Mouse (Mus musculus) forebrain, embryonic 14.5 days (tissue): ENCODE measurements at regions not wholly inside any gene's neighbourhood (a gene's known extent, or its start where the extent isn't known, plus 50 kb on each side); places are given as distances from the start of the nearest gene placed in this dataset.

Experiments used
- ATAC-seq: fragments of 200-750 bp; cut with Nextera tagmentation; 2 replicates; pipeline ENCODE4 v1.8.0; 2017; ENCODE audit warnings: mild to moderate bottlenecking, moderate library complexity
- DNase-seq: peaks from one replicate; pipeline ENCODE4 v3.0.0-alpha.2; 2015; ENCODE audit warnings: low spot score
- H3K27ac ChIP-seq: fragments of 300-500 bp; sonication (generic); 2 replicates; pipeline ENCODE4 v1.5.1; 2014; ENCODE audit warnings: low read depth, mild to moderate bottlenecking, control low read depth, low read length, moderate library complexity
- H3K27me3 ChIP-seq: fragments of 300-500 bp; sonication (generic); replicated peaks from 2 replicates; pipeline ENCODE4 v1.6.1; 2014; ENCODE audit warnings: low read length, control low read depth, mixed read lengths; ENCODE audit not compliant: control insufficient read depth, insufficient read depth
- H3K36me3 ChIP-seq: fragments of 300-500 bp; sonication (generic); 2 replicates; pipeline ENCODE4 v1.6.1; 2014; ENCODE audit warnings: low read length, control low read depth; ENCODE audit not compliant: control insufficient read depth, insufficient read depth
- H3K4me1 ChIP-seq: fragments of 300-500 bp; sonication (generic); 2 replicates; pipeline ENCODE4 v1.6.1; 2014; ENCODE audit warnings: antibody characterized with exemption, low read length, control low read depth; ENCODE audit not compliant: control insufficient read depth, insufficient read depth
- H3K4me2 ChIP-seq: fragments of 300-500 bp; sonication (generic); 2 replicates; pipeline ENCODE4 v1.6.1; 2014; ENCODE audit warnings: mild to moderate bottlenecking, control low read depth, low read length
- H3K4me3 ChIP-seq: fragments of 300-500 bp; sonication (generic); 2 replicates; pipeline ENCODE4 v1.5.1; 2014; ENCODE audit warnings: low read depth, low read length, control low read depth
- H3K9ac ChIP-seq: fragments of 300-500 bp; sonication (generic); 2 replicates; pipeline ENCODE4 v1.6.1; 2014; ENCODE audit warnings: mild to moderate bottlenecking, low read length, control low read depth, moderate library complexity
- H3K9me3 ChIP-seq: fragments of 300-500 bp; sonication (generic); replicated peaks from 2 replicates; pipeline ENCODE4 v1.6.1; 2016; ENCODE audit warnings: low read length, control low read depth, mixed read lengths; ENCODE audit not compliant: control insufficient read depth
- WGBS: fragments of 180-500 bp; shearing (Covaris S2); extraction: QIAGEN DNeasy Blood & Tissue Kit; methylation state at CpG from one replicate; pipeline ENCODE4 v1.1.7; 2014; 5-methylcytosine and 5-hydroxymethylcytosine counted together

DNA sequence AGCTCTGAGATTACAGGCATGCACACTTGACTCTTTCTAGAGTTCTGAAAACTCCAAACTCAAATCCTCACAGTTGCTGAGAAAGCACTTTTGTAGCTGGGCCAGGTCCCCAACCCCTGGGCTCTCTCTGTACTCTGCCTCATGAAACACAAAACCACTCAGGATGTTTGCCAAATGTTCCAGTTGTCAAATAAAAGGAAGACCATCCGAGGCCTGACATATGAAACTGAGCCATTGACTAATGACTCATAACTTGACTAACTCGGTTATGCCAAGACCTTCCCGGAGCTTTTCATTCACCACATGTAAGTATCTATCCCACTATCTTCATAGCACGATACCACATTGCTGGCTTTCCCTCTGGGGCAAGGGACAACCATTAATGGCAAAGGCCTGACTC lies 68.6 kb upstream of the Noct start:
- H3K4me2 ChIP-seq, result no peak overlapping the region
- no peak for ATAC-seq
- 78% methylated on average over 4 of the region's 4 CpGs for WGBS
- peaks cover 8% of the 10 kb centered on the region for H3K4me1 ChIP-seq
- H3K27ac ChIP-seq, result no peak overlapping the region
- DNase-seq, result no peak
- H3K9me3 ChIP-seq, result no peaks in the 10 kb centered on the region
- H3K36me3 ChIP-seq, result no peaks in the 10 kb centered on the region
- H3K9ac ChIP-seq, result no peak overlapping the region
- H3K4me3 ChIP-seq, result no peak overlapping the region
- H3K27me3 ChIP-seq, result no peaks in the 10 kb centered on the region

DNA sequence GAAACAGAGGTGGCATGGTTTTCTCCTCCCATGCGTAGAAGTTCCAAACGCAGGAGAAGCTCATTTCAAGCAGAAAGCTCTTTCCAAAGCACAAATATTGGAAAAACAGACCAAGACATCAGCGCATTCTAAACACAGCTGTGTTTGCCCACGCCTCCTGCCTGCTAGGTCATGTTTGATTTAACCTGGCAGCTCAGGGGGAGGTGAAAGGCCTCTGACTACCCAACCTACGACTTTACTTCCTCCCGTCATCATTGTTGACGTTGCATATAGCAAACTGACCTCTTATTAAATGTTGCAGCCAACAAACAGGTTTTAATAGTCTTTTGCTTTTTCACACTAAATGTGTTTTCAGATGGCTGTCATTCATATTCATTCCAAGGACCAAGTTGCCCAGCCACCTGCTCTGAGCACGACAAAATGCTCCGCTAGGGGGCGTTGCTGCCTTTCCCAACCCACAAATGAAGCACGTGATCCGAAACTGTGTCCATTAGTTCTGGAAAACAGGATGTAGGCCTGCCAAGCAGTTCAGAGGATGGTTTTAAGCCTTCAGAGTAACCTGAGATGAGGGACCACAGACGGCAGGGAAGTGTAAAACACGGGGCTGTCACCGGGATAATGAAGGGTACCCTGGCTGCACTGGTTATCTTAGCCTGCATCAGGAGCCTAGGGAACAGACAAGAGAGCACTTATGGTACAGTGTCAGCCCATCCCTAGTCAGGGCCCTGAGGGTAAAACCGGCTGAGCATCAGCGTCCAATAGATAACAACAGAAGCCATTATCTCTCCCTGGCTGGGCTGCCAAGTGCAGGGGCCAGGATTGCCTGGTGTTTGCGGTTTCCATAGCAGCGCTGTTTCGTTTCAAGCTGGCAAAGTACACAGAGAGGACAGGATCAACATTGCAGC lies 67.6 kb upstream of the Noct start:
- no peaks in the 10 kb centered on the region for H3K36me3 ChIP-seq
- H3K9me3 ChIP-seq, result no peaks in the 10 kb centered on the region
- H3K27me3 ChIP-seq, result no peaks in the 10 kb centered on the region
- peaks cover 8% of the 10 kb centered on the region for H3K4me1 ChIP-seq
- no peak overlapping the region for H3K9ac ChIP-seq
- H3K27ac ChIP-seq, result peak overlapping the region; percentile 60; the same call in 1 of the 2 replicates
- H3K4me2 ChIP-seq, result 0 out of 2 replicates have a peak overlapping the region, but pooled peaks have one; percentile 3
- H3K4me3 ChIP-seq, result no peak overlapping the region
- ATAC-seq (peak; percentile 87), DNase-seq (peak; percentile 78)
- 55% methylated on average over 20 of the region's 20 CpGs for WGBS

DNA sequence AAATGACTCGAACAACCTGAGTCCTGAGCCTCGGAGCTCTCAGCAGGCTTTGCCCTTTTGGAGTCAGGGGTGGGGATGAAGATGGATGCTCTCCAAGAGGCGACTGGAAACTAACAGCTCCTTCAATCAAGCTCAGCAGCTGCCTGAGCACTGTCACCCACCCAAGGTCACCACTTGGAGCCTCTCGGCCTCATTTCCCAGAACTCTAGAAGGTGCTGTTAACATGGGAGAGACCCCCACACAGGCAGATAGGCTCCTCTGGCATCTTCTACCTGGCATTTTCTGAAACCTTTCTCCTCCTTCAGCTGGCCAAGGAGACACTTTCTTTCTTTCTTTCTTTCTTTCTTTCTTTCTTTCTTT lies 67.0 kb upstream of the Noct start:
- ATAC-seq, result no peak

DNA sequence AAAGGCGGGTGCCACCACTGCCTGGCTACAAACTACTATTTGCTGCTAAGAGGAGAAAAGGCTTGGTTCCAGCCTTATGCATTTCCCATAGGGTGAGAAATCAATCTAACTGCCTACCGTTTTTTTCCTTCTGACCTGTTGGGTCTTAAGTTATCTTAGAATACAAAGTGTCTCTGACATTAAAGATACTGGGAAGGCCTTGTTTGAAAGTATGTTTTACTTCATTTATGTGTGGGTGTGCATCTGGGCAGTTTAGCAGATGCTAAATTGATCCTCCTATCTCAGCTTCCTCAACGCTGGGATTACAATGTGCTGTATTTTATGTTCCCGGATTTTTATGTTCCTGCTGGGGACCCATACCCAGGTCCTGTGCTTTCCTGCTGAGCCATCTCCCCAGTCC lies 65.8 kb upstream of the Noct start:
- WGBS, result 76% methylated on average over 4 of the region's 4 CpGs
- no peak overlapping the region for H3K27ac ChIP-seq
- H3K4me3 ChIP-seq, result no peak overlapping the region
- H3K36me3 ChIP-seq, result no peaks in the 10 kb centered on the region
- DNase-seq, result no peak
- no peaks in the 10 kb centered on the region for H3K27me3 ChIP-seq
- no peak overlapping the region for H3K4me2 ChIP-seq
- no peak for ATAC-seq
- H3K9ac ChIP-seq, result no peak overlapping the region
- no peaks in the 10 kb centered on the region for H3K9me3 ChIP-seq
- peaks cover 8% of the 10 kb centered on the region for H3K4me1 ChIP-seq

More for the DNA sequence above, 67.0 kb upstream of the Noct start:
- no peaks in the 10 kb centered on the region for H3K27me3 ChIP-seq
- H3K9ac ChIP-seq, result no peak overlapping the region
- no peaks in the 10 kb centered on the region for H3K9me3 ChIP-seq
- peak overlapping the region; percentile 60; the same call in 1 of the 2 replicates for H3K27ac ChIP-seq
- peaks cover 8% of the 10 kb centered on the region for H3K4me1 ChIP-seq
- 33% methylated on average over 4 of the region's 4 CpGs for WGBS
- H3K4me3 ChIP-seq, result no peak overlapping the region
- DNase-seq, result no peak
- H3K36me3 ChIP-seq, result no peaks in the 10 kb centered on the region
- H3K4me2 ChIP-seq, result 0 out of 2 replicates have a peak overlapping the region, but pooled peaks have one; percentile 3

DNA sequence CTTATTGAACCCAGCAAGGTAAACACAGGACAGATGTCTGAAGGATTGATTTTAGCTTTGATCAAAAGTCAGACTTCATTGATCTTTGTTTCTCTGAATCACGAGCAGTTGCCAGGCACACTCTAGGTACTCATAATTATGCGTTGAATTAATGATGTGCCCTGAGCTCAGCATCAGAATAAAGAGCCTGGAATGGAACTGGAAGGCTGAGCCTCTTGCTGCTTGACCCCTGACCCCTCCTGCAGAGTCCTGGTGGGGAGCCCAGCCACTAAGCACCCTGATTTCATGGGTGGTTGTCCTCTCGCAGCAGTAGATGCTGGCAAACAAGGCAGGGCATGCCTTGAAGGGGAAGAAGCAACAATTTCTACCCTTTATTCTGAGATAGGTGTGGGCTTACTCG lies 64.9 kb upstream of the Noct start:
- DNase-seq, result no peak
- Histone ChIP-seq H3K27me3 (no peaks in the 10 kb centered on the region), H3K4me1 (peaks cover 8% of the 10 kb centered on the region), H3K9ac (no peak overlapping the region), H3K4me3 (no peak overlapping the region), H3K27ac (no peak overlapping the region), H3K36me3 (no peaks in the 10 kb centered on the region), H3K4me2 (no peak overlapping the region), H3K9me3 (no peaks in the 10 kb centered on the region)
- WGBS, result 32% methylated on average over 4 of the region's 4 CpGs
- no peak for ATAC-seq

DNA sequence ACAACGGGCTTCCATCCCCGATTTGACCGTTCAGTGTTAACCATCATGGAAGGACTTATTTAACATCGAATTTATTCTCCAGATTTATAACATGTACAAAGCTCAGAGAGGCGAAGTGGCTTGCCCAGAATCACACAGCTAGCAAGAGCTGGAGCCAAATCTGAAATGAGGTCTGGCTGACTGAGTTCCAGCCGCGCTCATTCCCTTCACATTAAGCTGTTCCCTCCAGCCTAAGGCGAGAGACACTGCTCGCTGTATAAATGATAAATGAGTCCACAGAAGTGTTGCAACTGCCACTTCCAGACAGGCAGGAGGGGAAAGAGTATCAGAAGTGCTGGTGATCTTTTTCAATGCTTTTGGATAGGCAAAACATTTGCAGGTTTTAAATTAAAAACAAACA lies 64.4 kb upstream of the Noct start:
- Histone ChIP-seq H3K4me2 (no peak overlapping the region), H3K4me3 (no peak overlapping the region), H3K9ac (no peak overlapping the region), H3K9me3 (no peaks in the 10 kb centered on the region), H3K36me3 (no peaks in the 10 kb centered on the region), H3K4me1 (peaks cover 8% of the 10 kb centered on the region), H3K27me3 (no peaks in the 10 kb centered on the region), H3K27ac (no peak overlapping the region)
- DNase-seq (no peak), ATAC-seq (no peak)
- WGBS, result 72% methylated on average over 9 of the region's 9 CpGs

DNA sequence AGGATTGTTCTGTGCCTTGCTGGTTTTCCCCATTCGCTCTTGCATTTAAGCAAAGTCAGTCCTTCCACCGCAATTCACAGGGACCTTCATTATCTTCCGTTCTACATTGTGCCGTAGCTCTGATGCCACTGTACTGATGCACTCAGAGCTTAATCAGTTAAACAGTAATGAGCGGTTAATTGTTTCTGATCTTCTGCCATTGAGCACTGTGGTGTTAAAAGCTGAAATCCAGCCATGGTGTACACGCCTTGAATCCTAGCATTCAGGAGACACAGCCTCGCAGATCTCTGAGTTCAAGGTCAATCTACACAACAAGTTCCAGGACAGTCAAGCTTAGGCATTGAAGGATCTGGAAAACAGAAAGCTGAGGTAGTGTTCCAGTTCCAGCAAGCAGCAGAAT lies 63.6 kb upstream of the Noct start:
- DNase-seq (no peak), ATAC-seq (no peak)
- 57% methylated on average over 7 of the region's 7 CpGs for WGBS
- no peak overlapping the region for H3K9ac ChIP-seq
- H3K27me3 ChIP-seq, result no peaks in the 10 kb centered on the region
- H3K4me1 ChIP-seq, result peaks cover 8% of the 10 kb centered on the region
- H3K4me2 ChIP-seq, result no peak overlapping the region
- no peaks in the 10 kb centered on the region for H3K36me3 ChIP-seq
- no peak overlapping the region for H3K27ac ChIP-seq
- no peaks in the 10 kb centered on the region for H3K9me3 ChIP-seq
- H3K4me3 ChIP-seq, result no peak overlapping the region

DNA sequence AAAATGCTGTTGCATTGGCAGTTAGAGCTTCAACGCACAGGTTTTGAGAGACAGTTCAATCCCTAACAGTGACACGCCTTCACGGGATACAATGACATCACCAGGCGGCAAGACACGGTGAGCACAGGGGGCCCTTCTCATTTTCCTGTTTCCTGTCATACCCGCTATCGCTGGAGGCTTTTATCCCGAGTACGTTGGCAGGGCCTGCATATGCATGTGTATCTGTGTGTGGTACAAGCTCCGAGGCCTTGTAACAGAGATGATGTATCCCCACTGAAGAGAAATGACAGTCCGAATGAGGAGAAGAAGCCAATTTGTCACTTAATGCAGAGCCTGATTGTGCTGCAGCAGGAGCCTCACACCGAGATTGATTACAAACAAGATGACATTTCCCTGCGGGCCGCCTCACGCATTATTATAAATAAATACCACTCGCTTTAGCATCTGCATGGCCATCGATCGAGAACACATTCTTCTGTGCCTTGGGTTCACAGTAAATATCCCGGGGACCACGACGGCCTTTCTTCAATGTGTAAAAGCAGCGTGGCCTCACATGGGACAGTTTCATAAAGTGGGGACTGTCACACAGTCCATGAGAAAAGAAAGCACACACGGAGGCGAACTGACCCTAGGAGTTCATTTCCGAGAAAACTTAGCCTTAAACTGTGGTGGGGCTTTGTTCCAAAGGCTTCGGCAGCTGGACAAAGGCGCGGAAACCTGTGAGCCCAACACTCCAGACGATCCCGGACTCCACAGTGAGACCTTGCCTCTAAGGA lies 54.9 kb upstream of the Noct start:
- H3K27ac ChIP-seq, result no peak overlapping the region
- H3K9ac ChIP-seq, result no peak overlapping the region
- 79% methylated on average over 30 of the region's 30 CpGs for WGBS
- DNase-seq, result no peak
- H3K9me3 ChIP-seq, result no peaks in the 10 kb centered on the region
- no peaks in the 10 kb centered on the region for H3K36me3 ChIP-seq
- H3K4me1 ChIP-seq, result no peaks in the 10 kb centered on the region
- no peak overlapping the region for H3K4me2 ChIP-seq
- no peak overlapping the region for H3K4me3 ChIP-seq
- ATAC-seq, result 0 out of 2 replicates have a peak, but pooled peaks have one; percentile 14
- H3K27me3 ChIP-seq, result no peaks in the 10 kb centered on the region
